In genomic region chr1:120757283-120757821, GRCm38 (mm10) we compare ENCODE assay signal across 9 mouse cellular contexts.
A peak's percentile ranks its signal among the peaks of the same experiment; 100 is the strongest.
DNase-seq lines count a peak whose midpoint lies in the region; ATAC-seq and TF ChIP-seq lines count a peak whose summit lies in the region.
"Had no signal": no experiment of that assay in that cellular context is flagged by ENCODE, and none has a peak within 500 bp of the region (broad histone marks: within the 10 kb centered on the region; RNA-seq: fewer than 3 reads in every experiment).

No protein-coding gene starts in this region.

- no peaks in the 10 kb centered on the region for H3K9me3 ChIP-seq in heart, embryonic 10.5 days
- H3K9me3 ChIP-seq in midbrain, embryonic 10.5 days (replicated peaks), result no peaks in the 10 kb centered on the region
- H3K9me3 ChIP-seq in liver, embryonic 11.5 days (ENCODE audit: control insufficient read depth, low read length), result no peaks in the 10 kb centered on the region

- H3K27me3 ChIP-seq in heart, embryonic 10.5 days (ENCODE audit: insufficient read depth, poor library complexity, severe bottlenecking), result no peaks in the 10 kb centered on the region
- no peaks in the 10 kb centered on the region for H3K27me3 ChIP-seq in myocyte (ENCODE audit: control insufficient read depth, insufficient read depth, insufficient read length)
- H3K27me3 ChIP-seq in midbrain, embryonic 10.5 days (ENCODE audit: low read depth, poor library complexity, severe bottlenecking), result no peaks in the 10 kb centered on the region
- no peaks in the 10 kb centered on the region for H3K27me3 ChIP-seq in liver, embryonic 11.5 days (replicated peaks; ENCODE audit: control insufficient read depth, insufficient read depth, low read length)

- no peaks in the 10 kb centered on the region for H3K79me2 ChIP-seq in myocyte (ENCODE audit: control insufficient read depth, insufficient read depth)

- H3K4me3 ChIP-seq in heart, embryonic 10.5 days, result no peak overlapping the region
- no peak overlapping the region for H3K4me3 ChIP-seq in myocyte
- H3K4me3 ChIP-seq in midbrain, embryonic 10.5 days, result no peak overlapping the region
- H3K4me3 ChIP-seq in liver, embryonic 11.5 days (ENCODE audit: low read depth, low read length), result no peak overlapping the region

- 15% methylated on average over 9 of the region's 9 CpGs for WGBS in heart, embryonic 10.5 days
- 57% methylated on average over 9 of the region's 9 CpGs for WGBS in midbrain, embryonic 10.5 days
- 49% methylated on average over 9 of the region's 9 CpGs for WGBS in liver, embryonic 11.5 days

- no peak for ATAC-seq in liver, embryonic 11.5 days (replicated peaks; ENCODE audit: low FRiP score)

- no peaks in the 10 kb centered on the region for H3K36me3 ChIP-seq in heart, embryonic 10.5 days
- H3K36me3 ChIP-seq in myocyte (ENCODE audit: control insufficient read depth, insufficient read depth), result no peaks in the 10 kb centered on the region
- H3K36me3 ChIP-seq in midbrain, embryonic 10.5 days, result no peaks in the 10 kb centered on the region
- no peaks in the 10 kb centered on the region for H3K36me3 ChIP-seq in liver, embryonic 11.5 days (ENCODE audit: control insufficient read depth, insufficient read depth, low read length)
- H3K36me3 ChIP-seq: G1E had no signal

- no peak overlapping the region for H3K9ac ChIP-seq in liver, embryonic 11.5 days (ENCODE audit: low read depth, low read length)

- peak overlapping the region; percentile 79 for H3K4me2 ChIP-seq in myocyte (ENCODE audit: low read depth)
- no peak overlapping the region for H3K4me2 ChIP-seq in liver, embryonic 11.5 days

- H3K27ac ChIP-seq in heart, embryonic 10.5 days, result peak overlapping the region; percentile 81
- no peak overlapping the region for H3K27ac ChIP-seq in midbrain, embryonic 10.5 days (replicated peaks)
- H3K27ac ChIP-seq in liver, embryonic 11.5 days (ENCODE audit: low read depth, low read length), result no peak overlapping the region

- peaks cover 26% of the 10 kb centered on the region for H3K4me1 ChIP-seq in heart, embryonic 10.5 days
- peaks cover 9% of the 10 kb centered on the region; the same call in 1 of the 2 replicates for H3K4me1 ChIP-seq in midbrain, embryonic 10.5 days
- no peaks in the 10 kb centered on the region for H3K4me1 ChIP-seq in liver, embryonic 11.5 days (replicated peaks; ENCODE audit: control insufficient read depth, insufficient read depth, low read length)

- H3ac ChIP-seq in myocyte (ENCODE audit: control insufficient read depth, insufficient read length), result no peak overlapping the region

- TF ChIP-seq POLR2A in myocyte (IDR thresholded peaks at IDR 0.05; ENCODE audit: insufficient read length, low read depth), result no peak

- peak; percentile 6 to 11 for DNase-seq in layer of hippocampus, postnatal 36 days
- DNase-seq in layer of hippocampus, adult 9-10 months (ENCODE audit: low spot score), result no peak
- peak; percentile 76 to 86 for DNase-seq in adrenal gland, postnatal 36 days
- DNase-seq in heart, embryonic 10.5 days (ENCODE audit: low spot score), result peak; percentile 84
- DNase-seq in thymus, postnatal 4 days, result no peak
- DNase-seq in midbrain, embryonic 10.5 days (ENCODE audit: low spot score), result no peak
- DNase-seq in liver, embryonic 11.5 days (ENCODE audit: low spot score), result no peak

TF ChIP-seq in myocyte, 11 proteins besides CTCF, POLR2A, EP300 and RAD21:
- TF ChIP-seq SRF (IDR thresholded peaks at IDR 0.05; ENCODE audit: control insufficient read depth, insufficient read length, low read depth) (no peak), CEBPB (IDR thresholded peaks at IDR 0.05; ENCODE audit: insufficient read depth, poor library complexity, severe bottlenecking) (0 out of 2 replicates have a peak, but pooled peaks have one; percentile 12), USF1 (IDR thresholded peaks at IDR 0.05; ENCODE audit: low read depth) (peak; percentile 80), MYOD1 (IDR thresholded peaks at IDR 0.05; ENCODE audit: control insufficient read depth in 1 of 3, insufficient read length in 2 of 3, low read depth in 2 of 3) (peak in 1 of 3 experiments; percentile 23), MYOG (IDR thresholded peaks at IDR 0.05; ENCODE audit: control insufficient read depth in 1 of 3, insufficient read depth in 1 of 3, insufficient read length in 2 of 3, low read depth in 2 of 3) (no peak)
TF ChIP-seq in myocyte: peak in this region for 3.

Comparison
In these comparisons a context has a peak if more than half of its experiments do, and no peak if none do; other contexts are left out.
1. DNase-seq: peak in layer of hippocampus, postnatal 36 days (2 of 2), adrenal gland, postnatal 36 days (2 of 2) and heart, embryonic 10.5 days (single experiment); none in layer of hippocampus, adult 9-10 months (single experiment), thymus, postnatal 4 days (single experiment), midbrain, embryonic 10.5 days (single experiment) and liver, embryonic 11.5 days (single experiment).